14 mouse cellular contexts compared by ENCODE assay signal in the genomic region with DNA sequence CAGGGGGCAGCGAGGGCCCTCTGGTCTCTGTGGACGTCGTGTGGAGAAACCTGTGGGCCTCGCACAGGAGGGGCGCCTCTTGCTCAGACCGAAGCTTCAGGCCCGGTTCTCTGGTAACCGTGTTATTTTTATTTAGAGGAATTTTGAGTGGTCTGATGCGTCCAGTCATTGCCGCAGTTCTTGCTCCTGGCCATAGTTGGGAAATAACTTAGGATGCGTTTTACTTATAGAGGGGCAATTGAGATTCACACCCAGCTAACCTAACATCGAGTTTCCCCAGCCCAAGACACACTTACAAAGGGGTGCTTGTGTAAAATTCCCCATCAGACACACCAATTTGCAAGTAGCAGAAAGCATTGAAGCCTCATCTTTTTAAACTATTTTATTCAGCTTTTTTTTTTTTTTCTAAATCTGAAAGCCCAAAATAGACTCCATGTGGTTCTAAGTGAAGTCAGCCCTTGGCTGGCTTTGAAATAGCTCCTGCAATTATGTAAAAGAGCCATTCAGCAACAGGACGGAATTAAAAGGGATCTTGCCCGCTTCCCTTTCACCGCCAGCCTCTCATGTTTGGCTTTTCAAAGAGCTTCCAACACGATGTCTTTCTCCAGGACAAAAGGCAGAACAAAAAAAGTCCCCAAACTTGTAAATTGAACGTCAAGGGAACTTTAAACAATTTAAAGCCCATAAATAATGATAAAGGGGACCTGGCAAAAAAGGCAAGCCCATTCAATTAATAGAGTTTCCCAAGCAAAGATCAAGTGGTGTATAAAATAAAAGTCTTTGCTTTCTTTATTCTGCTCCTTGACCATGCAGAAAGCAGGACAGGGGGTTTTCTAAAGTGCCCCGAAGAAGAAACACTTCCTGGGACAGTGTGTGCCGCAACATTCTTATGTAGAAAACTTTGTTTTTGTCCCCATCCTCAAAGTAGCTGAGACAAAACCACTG. TPM values are rescaled to one million over a fixed set of nuclear protein-coding genes. Genes with fewer than 3 reads are reported as not detected.
DNase-seq lines count a peak whose midpoint lies in the region; ATAC-seq and TF ChIP-seq lines count a peak whose summit lies in the region.
"Had no signal": no experiment of that assay in that cellular context is flagged by ENCODE, and none has a peak within 500 bp of the region (broad histone marks: within the 10 kb centered on the region; RNA-seq: fewer than 3 reads in every experiment).

No protein-coding gene starts in this region.

- H3K9me3 ChIP-seq in hindbrain, embryonic 12.5 days (replicated peaks): no peaks in the 10 kb centered on the region
- no peaks in the 10 kb centered on the region for H3K9me3 ChIP-seq in midbrain, embryonic 14.5 days (ENCODE audit: control insufficient read depth, low read length)
- H3K9me3 ChIP-seq in stomach, postnatal 0 days (ENCODE audit: control insufficient read depth, low read length): no peaks in the 10 kb centered on the region
- H3K9me3 ChIP-seq: liver, embryonic 12.5 days had no signal

- H3K9ac ChIP-seq in hindbrain, embryonic 12.5 days: no peak overlapping the region
- no peak overlapping the region for H3K9ac ChIP-seq in midbrain, embryonic 14.5 days (replicated peaks; ENCODE audit: low read length)
- no peak overlapping the region for H3K9ac ChIP-seq in stomach, postnatal 0 days (ENCODE audit: low read length)
- H3K9ac ChIP-seq: liver, embryonic 12.5 days had no signal

- no peak for TF ChIP-seq CTCF in stomach, postnatal 0 days (IDR thresholded peaks at IDR 0.05; ENCODE audit: low read depth)

- intact Hi-C loops in heart, postnatal 25 days (cut with DNase I): no loop called here

- no peak overlapping the region for H3K27ac ChIP-seq in hindbrain, embryonic 12.5 days
- no peak overlapping the region for H3K27ac ChIP-seq in midbrain, embryonic 14.5 days (replicated peaks; ENCODE audit: low read depth, low read length)
- H3K27ac ChIP-seq in stomach, postnatal 0 days (replicated peaks): no peak overlapping the region
- H3K27ac ChIP-seq: liver, embryonic 12.5 days had no signal

- no peaks in the 10 kb centered on the region for H3K36me3 ChIP-seq in hindbrain, embryonic 12.5 days
- no peaks in the 10 kb centered on the region for H3K36me3 ChIP-seq in midbrain, embryonic 14.5 days (ENCODE audit: control insufficient read depth, insufficient read depth, low read length)
- no peaks in the 10 kb centered on the region for H3K36me3 ChIP-seq in stomach, postnatal 0 days (ENCODE audit: control insufficient read depth, insufficient read depth, low read length)
- H3K36me3 ChIP-seq: liver, embryonic 12.5 days had no signal

- ATAC-seq in hindbrain, embryonic 12.5 days (ENCODE audit: low FRiP score): no peak
- no peak for ATAC-seq in midbrain, embryonic 14.5 days (ENCODE audit: low FRiP score, low TSS enrichment)
- ATAC-seq in stomach, postnatal 0 days (ENCODE audit: low FRiP score, low TSS enrichment): no peak
- ATAC-seq: liver, embryonic 12.5 days; lung, postnatal 0 days had no signal

- peak; percentile 68 for DNase-seq in ES-CJ7 (ENCODE audit: low read depth, low spot score)
- DNase-seq in embryo, embryonic 10 days (ENCODE audit: low spot score): peak; percentile 68
- DNase-seq in midbrain, embryonic 14.5 days: peak; percentile 62
- DNase-seq in layer of hippocampus, postnatal 14 days (ENCODE audit: low spot score in 2 of 2): no peak
- DNase-seq in stomach, postnatal 0 days (ENCODE audit: low spot score): no peak
- DNase-seq in heart, postnatal 25 days (ENCODE audit: low spot score): no peak
- DNase-seq in testis, postnatal 14 days (ENCODE audit: low spot score): no peak
- DNase-seq: cerebellum, adult 18-20 months; gastrocnemius, postnatal 36 days; right cerebral cortex, postnatal 25 days; thymus, postnatal 25 days had no signal

- 2% methylated on average over 19 of the region's 19 CpGs for WGBS in hindbrain, embryonic 12.5 days
- WGBS in midbrain, embryonic 14.5 days: under 1% methylated on average over 19 of the region's 19 CpGs
- 9% methylated on average over 19 of the region's 19 CpGs for WGBS in stomach, postnatal 0 days

- H3K4me2 ChIP-seq in hindbrain, embryonic 12.5 days (replicated peaks): peak overlapping the region; percentile 79
- H3K4me2 ChIP-seq in midbrain, embryonic 14.5 days (ENCODE audit: low read length): no peak overlapping the region
- H3K4me2 ChIP-seq in stomach, postnatal 0 days (replicated peaks; ENCODE audit: low read depth): no peak overlapping the region
- H3K4me2 ChIP-seq: liver, embryonic 12.5 days had no signal

- no peak for TF ChIP-seq EP300 in stomach, postnatal 0 days (optimal IDR thresholded peaks at IDR 0.05)

- peaks cover 85% of the 10 kb centered on the region for H3K27me3 ChIP-seq in hindbrain, embryonic 12.5 days
- peaks cover 87% of the 10 kb centered on the region for H3K27me3 ChIP-seq in midbrain, embryonic 14.5 days (ENCODE audit: control insufficient read depth, insufficient read depth, low read length)
- peaks cover 42% of the 10 kb centered on the region for H3K27me3 ChIP-seq in stomach, postnatal 0 days (ENCODE audit: control insufficient read depth, insufficient read depth, low read length)

- H3K4me3 ChIP-seq in hindbrain, embryonic 12.5 days: no peak overlapping the region
- no peak overlapping the region for H3K4me3 ChIP-seq in midbrain, embryonic 14.5 days (replicated peaks; ENCODE audit: low read depth, low read length)
- H3K4me3 ChIP-seq in stomach, postnatal 0 days (ENCODE audit: low read depth, low read length): no peak overlapping the region
- H3K4me3 ChIP-seq: liver, embryonic 12.5 days had no signal

- peaks cover 54% of the 10 kb centered on the region for H3K4me1 ChIP-seq in hindbrain, embryonic 12.5 days
- peaks cover 13% of the 10 kb centered on the region for H3K4me1 ChIP-seq in midbrain, embryonic 14.5 days (ENCODE audit: control insufficient read depth, insufficient read depth, low read length)
- no peaks in the 10 kb centered on the region; the same call in 1 of the 2 replicates for H3K4me1 ChIP-seq in stomach, postnatal 0 days (replicated peaks; ENCODE audit: control insufficient read depth, insufficient read depth)

RNA-seq across cellular contexts. Expression of gene Gbx2, which starts 3.6 kb away (rescaled TPM):
- polyA plus RNA-seq in hindbrain, embryonic 12.5 days (2016; fragmentation: Nextera tagmentation; extraction: Ambion mirVana): 46.1 and 63.6 TPM in 2 replicates
- polyA plus RNA-seq in midbrain, embryonic 14.5 days (2014; fragmentation: Nextera tagmentation; extraction: Ambion mirVana): 11.6 and 12.1 TPM in 2 replicates
- under 1 TPM in 1 of 2 experiments, not detected in 1; 0.14 TPM for total RNA-seq in layer of hippocampus, postnatal 14 days (2021)
- not detected in 2 replicates for polyA plus RNA-seq in stomach, postnatal 0 days (2015; fragmentation: Nextera tagmentation; extraction: Ambion mirVana)
- under 1 TPM in 1 of 2 experiments, not detected in 1; 0.22 TPM for total RNA-seq in heart, postnatal 25 days (2021)

Comparison
In these comparisons a context has a peak if more than half of its experiments do, and no peak if none do; other contexts are left out.
1. DNase-seq: peak in ES-CJ7 (single experiment), embryo, embryonic 10 days (single experiment) and midbrain, embryonic 14.5 days (single experiment); none in layer of hippocampus, postnatal 14 days (0 of 2), stomach, postnatal 0 days (single experiment), heart, postnatal 25 days (single experiment) and testis, postnatal 14 days (single experiment).
2. RNA of gene Gbx2, which starts 3.6 kb away (polyA plus RNA-seq): 46.1 to 63.6 TPM in hindbrain, embryonic 12.5 days and 11.6 to 12.1 TPM in midbrain, embryonic 14.5 days; not detected in stomach, postnatal 0 days; every median in the first group is over 10 times any median in the second.